Mouse (Mus musculus) stomach, embryonic 16.5 days (tissue): ENCODE measurements around the gene Mertk. TPM values are rescaled to one million over a fixed set of nuclear protein-coding genes. Genes with fewer than 3 reads are reported as not detected.
A peak's percentile ranks its signal among the peaks of the same experiment; 100 is the strongest.

ENCODE experiments used
- ATAC-seq: fragments of 200-750 bp; cut with Nextera tagmentation; 2 replicates; pipeline ENCODE4 v1.8.0; 2017; ENCODE audit warnings: moderate number of reproducible peaks, moderate TSS enrichment; ENCODE audit not compliant: insufficient read depth, low FRiP score
- H3K27ac ChIP-seq: fragments of 300-500 bp; sonication (generic); 2 replicates; pipeline ENCODE4 v1.5.1; 2014; ENCODE audit warnings: low read length
- H3K27me3 ChIP-seq: fragments of 300-500 bp; sonication (generic); 2 replicates; pipeline ENCODE4 v1.6.1; 2014; ENCODE audit warnings: low read length, control low read depth, mixed read lengths; ENCODE audit not compliant: control insufficient read depth, insufficient read depth
- H3K36me3 ChIP-seq: fragments of 300-500 bp; sonication (generic); 2 replicates; pipeline ENCODE4 v1.6.1; 2014; ENCODE audit warnings: low read length; ENCODE audit not compliant: control insufficient read depth, insufficient read depth
- H3K4me1 ChIP-seq: fragments of 300-500 bp; sonication (generic); 2 replicates; pipeline ENCODE4 v1.6.1; 2014; ENCODE audit warnings: low read length, control low read depth, mixed read lengths; ENCODE audit not compliant: control insufficient read depth, insufficient read depth
- H3K4me2 ChIP-seq: fragments of 300-500 bp; sonication (generic); 2 replicates; pipeline ENCODE4 v1.6.1; 2014; ENCODE audit warnings: low read depth, low read length, mixed read lengths
- H3K4me3 ChIP-seq: fragments of 300-500 bp; sonication (generic); replicated peaks from 2 replicates; pipeline ENCODE4 v1.5.1; 2014; ENCODE audit warnings: mild to moderate bottlenecking, low read length
- H3K9ac ChIP-seq: fragments of 300-500 bp; sonication (generic); 2 replicates; pipeline ENCODE4 v1.6.1; 2014; ENCODE audit warnings: low read length
- H3K9me3 ChIP-seq: fragments of 300-500 bp; sonication (generic); replicated peaks from 2 replicates; pipeline ENCODE4 v1.6.1; 2016; ENCODE audit warnings: low read length, control low read depth; ENCODE audit not compliant: control insufficient read depth
- WGBS: fragments of 180-500 bp; shearing (Covaris S2); extraction: QIAGEN DNeasy Blood & Tissue Kit; methylation state at CpG from one replicate; pipeline ENCODE4 v1.1.7; 2014; 5-methylcytosine and 5-hydroxymethylcytosine counted together
- polyA plus RNA-seq: library from polyadenylated mRNA; unstranded; fragments of >200 nt; fragmentation: Nextera tagmentation; extraction: Ambion mirVana; gene quantifications from 2 replicates; pipeline ENCODE4 v1.2.1, GENCODE M21; 2015

The Mertk gene
- polyA plus RNA-seq, 1 experiment from 2014 or later, result 6.7 TPM

DNA sequence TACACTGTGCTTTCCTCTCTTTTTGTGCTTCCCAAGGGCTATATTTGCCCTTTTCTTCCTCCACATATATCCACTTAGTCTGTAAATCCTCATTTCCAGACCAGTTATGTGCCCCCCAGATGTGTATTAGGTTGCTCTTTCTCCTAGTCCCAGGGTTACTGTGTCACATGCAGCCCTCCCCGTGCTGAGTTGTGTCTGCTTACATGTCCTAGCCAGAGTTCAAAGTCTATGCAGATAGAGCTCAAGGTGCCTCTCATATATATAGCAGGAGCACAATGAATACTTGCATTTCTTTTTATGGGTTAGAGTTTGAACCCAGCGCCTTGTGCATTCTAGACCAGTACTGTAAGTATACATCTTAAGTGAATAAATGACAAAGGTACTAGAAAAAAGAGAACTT lies 134.7 kb downstream of the Mertk start:
- H3K27me3 ChIP-seq, result no peaks in the 10 kb centered on the region
- H3K27ac ChIP-seq, result peak overlapping the region; percentile 52; the same call in 1 of the 2 replicates
- H3K4me2 ChIP-seq, result no peak overlapping the region
- no peak for ATAC-seq
- H3K36me3 ChIP-seq, result peaks cover 11% of the 10 kb centered on the region; the same call in 1 of the 2 replicates
- H3K4me1 ChIP-seq, result no peaks in the 10 kb centered on the region; the same call in 1 of the 2 replicates
- WGBS, result 89% methylated on average over 2 of the region's 2 CpGs
- no peak overlapping the region for H3K4me3 ChIP-seq
- H3K9ac ChIP-seq, result no peak overlapping the region
- H3K9me3 ChIP-seq, result no peaks in the 10 kb centered on the region

DNA sequence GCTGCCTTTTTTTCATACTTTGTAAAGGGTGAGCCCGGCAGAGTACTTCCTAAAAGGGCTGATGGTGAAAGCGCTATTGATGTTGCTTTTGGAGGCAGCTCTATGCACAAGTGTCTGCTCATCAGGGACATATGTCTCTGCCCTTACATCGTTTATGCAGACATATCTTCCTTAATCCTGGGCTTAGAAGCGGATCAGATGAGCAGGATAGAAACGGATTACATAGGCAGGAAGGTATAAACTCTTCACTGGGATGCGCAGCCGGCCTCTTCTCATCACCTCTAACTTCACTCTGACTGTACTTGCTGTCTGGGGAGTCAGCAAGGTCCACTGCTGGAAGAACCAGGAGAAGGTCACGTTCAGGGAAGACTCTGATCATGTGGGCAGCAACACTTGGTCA lies 138.8 kb downstream of the Mertk start:
- ATAC-seq, result no peak
- Histone ChIP-seq H3K4me3 (no peak overlapping the region), H3K4me1 (no peaks in the 10 kb centered on the region; the same call in 1 of the 2 replicates), H3K9ac (no peak overlapping the region), H3K27me3 (no peaks in the 10 kb centered on the region), H3K9me3 (no peaks in the 10 kb centered on the region), H3K4me2 (no peak overlapping the region), H3K27ac (no peak overlapping the region), H3K36me3 (peaks cover 13% of the 10 kb centered on the region; the same call in 1 of the 2 replicates)
- WGBS, result 79% methylated on average over 8 of the region's 8 CpGs

- Histone ChIP-seq H3K27ac (no peak overlapping the region), H3K36me3 (0 out of 2 replicates have a peak, but pooled peaks cover 9% of the 10 kb centered on the region), H3K4me1 (no peaks in the 10 kb centered on the region), H3K27me3 (no peaks in the 10 kb centered on the region), H3K4me3 (no peak overlapping the region), H3K9me3 (no peaks in the 10 kb centered on the region), H3K4me2 (no peak overlapping the region), H3K9ac (no peak overlapping the region)
- WGBS, result 94% methylated on average over 3 of the region's 3 CpGs
- no peak for ATAC-seq
Observed at GRCm38 (mm10) chr2:128838611-128839010, 139.9 kb downstream of the Mertk start.

GRCm38 (mm10) chr2:128839501-128839900 lies 140.7 kb downstream of the Mertk start:
- no peaks in the 10 kb centered on the region for H3K4me1 ChIP-seq
- ATAC-seq, result no peak
- H3K4me3 ChIP-seq, result no peak overlapping the region
- H3K9ac ChIP-seq, result no peak overlapping the region
- H3K9me3 ChIP-seq, result no peaks in the 10 kb centered on the region
- H3K27ac ChIP-seq, result no peak overlapping the region
- H3K36me3 ChIP-seq, result 0 out of 2 replicates have a peak, but pooled peaks cover 8% of the 10 kb centered on the region
- WGBS, result 70% methylated on average over 2 of the region's 2 CpGs
- H3K4me2 ChIP-seq, result no peak overlapping the region
- no peaks in the 10 kb centered on the region for H3K27me3 ChIP-seq

- Histone ChIP-seq H3K27me3 (no peaks in the 10 kb centered on the region), H3K4me3 (no peak overlapping the region), H3K4me1 (no peaks in the 10 kb centered on the region), H3K27ac (no peak overlapping the region), H3K36me3 (0 out of 2 replicates have a peak, but pooled peaks cover 12% of the 10 kb centered on the region), H3K9me3 (no peaks in the 10 kb centered on the region), H3K4me2 (no peak overlapping the region), H3K9ac (no peak overlapping the region)
- no peak for ATAC-seq
- WGBS, result 83% methylated on average over 8 of the region's 8 CpGs
Observed at GRCm38 (mm10) chr2:128842437-128842836, 143.7 kb downstream of the Mertk start.

DNA sequence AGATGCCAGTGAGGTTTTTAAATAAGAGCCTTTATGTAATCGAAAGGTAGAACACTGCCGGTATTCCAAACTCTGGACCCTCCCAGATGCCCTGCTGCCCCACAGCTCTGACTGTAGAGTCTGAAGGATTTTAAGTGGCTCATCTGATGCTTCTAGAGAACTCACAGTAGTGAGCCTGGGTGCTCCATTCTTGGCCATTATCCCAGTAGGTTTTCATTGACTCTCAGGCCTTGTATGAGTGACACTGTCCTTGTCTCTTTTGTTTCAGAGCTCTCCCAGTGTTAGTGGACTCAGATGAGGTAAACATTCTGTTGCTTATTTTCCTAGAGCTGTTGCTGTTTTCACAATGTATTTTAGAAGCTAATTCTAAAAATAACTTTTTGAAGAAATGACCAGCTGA lies 151.3 kb downstream of the Mertk start:
- Histone ChIP-seq H3K4me3 (no peak overlapping the region), H3K36me3 (peaks cover 26% of the 10 kb centered on the region; the same call in 1 of the 2 replicates), H3K9ac (no peak overlapping the region), H3K27ac (no peak overlapping the region), H3K4me2 (no peak overlapping the region), H3K4me1 (no peaks in the 10 kb centered on the region), H3K9me3 (no peaks in the 10 kb centered on the region), H3K27me3 (no peaks in the 10 kb centered on the region)
- ATAC-seq, result no peak
- WGBS, result 92% methylated on average over 2 of the region's 2 CpGs

Other genes with a start within 250 kb of the Mertk start
- gene Spdye4c, start 107.7 kb upstream of the Mertk start, polyA plus RNA-seq, result not detected in 2 replicates
- 61.3 and 61.6 TPM in 2 replicates for gene Anapc1, start 11.6 kb upstream of the Mertk start, polyA plus RNA-seq
- gene Tmem87b, start 119.2 kb downstream of the Mertk start, polyA plus RNA-seq, result 34.3 and 36.6 TPM in 2 replicates
- 4.5 and 5.2 TPM in 2 replicates for gene Fbln7, start 164.0 kb downstream of the Mertk start, polyA plus RNA-seq
- gene Zc3h8, start 245.1 kb downstream of the Mertk start, polyA plus RNA-seq, result 5.5 and 6.1 TPM in 2 replicates